Mouse (Mus musculus): Measurements from ENCODE around the gene Disp1.

The Disp1 gene

DNA sequence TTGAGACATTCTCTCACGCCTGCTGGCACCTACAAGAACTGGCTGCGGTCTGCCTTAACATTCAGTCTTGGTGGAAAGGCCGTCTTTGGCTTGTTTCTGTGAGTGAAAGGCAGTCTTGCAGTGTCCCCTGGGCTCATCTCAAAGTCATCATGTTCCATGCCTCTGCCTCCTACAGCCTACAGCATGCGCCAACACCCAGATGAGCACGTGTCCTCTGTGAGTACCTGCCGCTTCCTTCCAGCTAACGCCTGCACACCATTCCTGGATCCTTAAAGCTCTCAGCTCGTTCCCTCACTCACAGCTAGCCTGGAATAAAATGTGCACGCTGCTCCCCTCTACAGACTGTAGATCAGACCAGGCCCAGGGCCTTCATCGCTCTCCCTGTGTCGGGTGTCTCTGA lies 60.3 kb downstream of the Disp1 start:
- no peak for DNase-seq

- DNase-seq = no peak
Measured at GRCm38 (mm10) chr1:183160188-183160587, 61.1 kb downstream of the Disp1 start.

DNA sequence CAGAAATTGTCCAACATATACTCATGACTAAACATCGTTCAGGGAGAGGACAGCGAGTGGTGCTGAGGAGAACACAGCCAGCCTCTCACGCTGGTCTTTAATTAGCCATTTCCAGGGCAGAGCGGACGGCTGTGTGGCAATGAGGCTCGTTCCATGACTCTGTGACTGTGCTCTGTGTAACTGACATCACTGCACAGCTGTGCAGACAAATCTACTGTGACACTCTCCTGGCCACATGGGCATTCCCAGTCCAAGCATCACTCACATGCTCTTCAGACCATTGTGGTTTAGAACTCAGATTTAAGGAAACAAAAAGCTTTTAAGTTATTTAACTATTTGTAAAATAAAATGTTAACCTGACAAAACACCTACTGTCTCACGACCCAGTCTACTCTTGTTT lies 62.1 kb downstream of the Disp1 start:
- no peak for DNase-seq

DNA sequence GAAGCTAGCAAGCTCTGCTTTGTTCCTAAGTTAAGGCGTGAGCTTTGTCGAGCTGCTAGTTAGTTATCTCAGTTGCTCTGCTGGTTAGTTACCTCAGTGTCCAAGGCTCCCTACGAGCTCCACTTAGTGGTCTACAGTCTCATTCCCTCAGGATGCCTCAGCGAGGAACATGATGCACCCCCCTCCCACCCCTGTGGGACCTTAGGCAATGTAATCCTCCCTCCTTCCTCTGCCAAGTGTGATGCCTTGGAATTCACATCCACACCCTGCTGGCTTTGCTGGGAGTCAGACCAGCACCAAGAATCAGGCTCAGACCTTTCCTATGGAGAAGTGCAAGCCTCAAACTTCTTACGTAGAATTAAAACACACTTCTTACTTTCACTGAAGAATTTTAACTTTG lies 65.7 kb downstream of the Disp1 start:
- DNase-seq = peak; percentile 25 to 26

DNA sequence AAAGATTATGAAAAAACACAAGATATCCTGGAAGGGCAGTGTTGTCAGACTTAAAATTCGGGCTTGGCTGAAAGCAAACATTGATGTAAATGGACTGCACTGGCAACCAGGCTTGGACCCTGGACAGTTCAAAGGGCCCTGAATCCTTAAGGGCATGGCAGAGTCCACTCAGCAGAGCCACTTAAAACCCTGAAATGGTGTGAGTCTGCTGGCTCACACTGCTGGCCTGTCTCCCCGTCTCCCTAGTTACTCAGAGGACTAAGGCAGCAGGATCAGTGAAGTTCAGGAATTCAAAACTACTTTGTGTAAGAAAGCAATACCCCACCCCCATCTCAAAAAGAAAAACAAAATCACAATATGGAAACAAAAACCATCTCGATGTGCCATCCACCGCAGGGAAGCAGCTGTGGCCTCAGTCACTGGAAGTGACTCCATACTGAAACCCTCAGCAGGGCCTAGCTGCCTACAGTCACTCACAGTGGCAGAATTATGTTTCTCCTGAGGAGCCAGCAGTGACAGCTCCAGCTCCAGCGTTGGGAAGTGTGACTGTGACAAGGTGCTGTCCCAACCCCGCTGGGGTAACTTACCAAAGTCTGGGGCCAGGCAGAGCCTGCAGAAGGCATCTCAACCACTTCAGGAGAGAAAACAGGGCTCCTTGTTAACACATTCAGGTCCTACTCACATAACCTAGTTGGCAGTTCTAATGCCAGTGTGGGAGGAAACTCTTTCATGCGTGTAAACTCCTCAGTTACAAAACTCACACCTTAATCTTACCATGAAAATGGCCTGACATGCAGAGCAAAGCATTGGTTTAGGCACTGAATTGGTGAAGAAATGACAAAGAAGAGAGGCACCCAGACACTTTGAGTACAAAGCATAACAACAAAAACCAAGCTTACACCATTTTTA lies 66.8 kb downstream of the Disp1 start:
- DNase-seq = no peak

DNA sequence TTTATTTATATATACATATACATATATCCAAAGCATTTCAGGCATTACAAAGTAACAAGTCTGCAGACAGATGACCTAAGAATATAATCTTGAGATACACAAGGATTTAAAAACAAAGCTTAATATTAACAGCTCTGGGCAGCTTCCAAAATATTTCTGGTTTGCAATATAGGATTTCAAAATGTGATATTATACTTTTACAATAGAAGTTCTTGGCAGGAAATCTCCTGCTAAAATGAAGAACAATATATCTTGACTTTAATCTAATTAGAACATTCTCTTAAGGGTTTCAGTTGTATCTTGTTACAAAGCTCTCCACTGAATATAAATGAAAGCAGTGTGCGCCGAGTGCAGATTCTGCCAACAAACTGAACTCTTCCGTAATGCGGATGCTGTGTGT lies 68.0 kb downstream of the Disp1 start:
- DNase-seq = no peak

DNA sequence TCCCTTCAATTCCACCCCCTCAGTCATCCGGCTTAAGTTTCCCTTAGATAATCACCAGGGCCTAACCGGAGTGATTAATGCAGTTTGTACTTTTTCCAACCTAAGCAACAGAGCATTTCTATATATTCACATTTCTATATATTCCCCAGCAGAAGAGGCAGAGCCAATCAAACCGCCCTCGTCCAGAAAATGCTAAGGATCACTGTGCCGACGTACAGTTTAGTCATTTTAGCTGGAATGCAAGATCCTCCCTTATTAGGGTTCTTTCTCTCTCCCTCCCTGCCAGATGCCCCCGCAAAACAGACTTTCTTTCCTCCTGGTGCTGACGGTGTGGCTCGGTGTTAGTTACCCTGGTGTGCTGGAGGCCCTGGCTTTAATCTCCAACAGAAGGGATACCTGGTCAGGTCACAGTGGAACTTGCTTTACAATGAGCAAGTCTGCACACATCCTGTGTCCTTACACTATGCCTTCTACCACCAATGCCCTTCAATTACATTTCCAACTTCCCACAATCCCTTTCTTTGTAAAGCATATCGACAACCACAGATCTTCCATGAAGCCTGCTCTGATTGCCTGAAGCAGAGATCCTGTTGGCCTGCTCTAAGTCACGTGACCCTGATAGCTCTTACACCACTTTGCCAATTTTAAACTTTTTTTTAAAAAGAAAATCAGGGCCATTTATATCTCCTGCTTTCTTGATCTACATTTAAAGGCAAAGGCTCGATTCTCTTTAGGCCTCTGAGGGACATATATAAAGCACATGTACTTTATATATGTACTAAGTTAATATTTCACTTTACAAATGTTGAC lies 69.6 kb downstream of the Disp1 start:
- DNase-seq = no peak

GRCm38 (mm10) chr1:183150379-183150840 lies 70.9 kb downstream of the Disp1 start:
- DNase-seq = no peak

GRCm38 (mm10) chr1:183149571-183150105 lies 71.7 kb downstream of the Disp1 start:
- DNase-seq = no peak

- DNase-seq = peak; percentile 67 to 74
Measured at GRCm38 (mm10) chr1:183147438-183147841, 73.9 kb downstream of the Disp1 start.

DNA sequence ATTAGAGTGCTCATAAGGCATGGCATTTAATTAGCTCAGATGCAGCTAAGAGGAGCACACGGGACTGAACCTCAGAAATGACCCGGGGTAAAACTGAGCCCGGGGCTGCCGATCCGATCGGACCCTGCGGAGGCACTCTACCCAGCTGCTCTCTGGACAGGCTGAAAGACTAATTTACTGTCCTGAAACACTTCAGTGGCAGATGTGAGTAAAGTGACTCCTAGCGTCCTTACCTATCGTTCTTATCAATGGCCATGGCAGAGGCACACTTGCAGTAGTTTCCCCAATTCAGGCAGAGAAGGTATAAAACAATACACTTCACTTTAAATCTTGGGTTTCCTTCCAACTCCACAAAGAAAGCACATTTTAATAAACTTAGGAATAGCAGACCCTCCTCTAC lies 74.5 kb downstream of the Disp1 start:
- no peak for DNase-seq

DNA sequence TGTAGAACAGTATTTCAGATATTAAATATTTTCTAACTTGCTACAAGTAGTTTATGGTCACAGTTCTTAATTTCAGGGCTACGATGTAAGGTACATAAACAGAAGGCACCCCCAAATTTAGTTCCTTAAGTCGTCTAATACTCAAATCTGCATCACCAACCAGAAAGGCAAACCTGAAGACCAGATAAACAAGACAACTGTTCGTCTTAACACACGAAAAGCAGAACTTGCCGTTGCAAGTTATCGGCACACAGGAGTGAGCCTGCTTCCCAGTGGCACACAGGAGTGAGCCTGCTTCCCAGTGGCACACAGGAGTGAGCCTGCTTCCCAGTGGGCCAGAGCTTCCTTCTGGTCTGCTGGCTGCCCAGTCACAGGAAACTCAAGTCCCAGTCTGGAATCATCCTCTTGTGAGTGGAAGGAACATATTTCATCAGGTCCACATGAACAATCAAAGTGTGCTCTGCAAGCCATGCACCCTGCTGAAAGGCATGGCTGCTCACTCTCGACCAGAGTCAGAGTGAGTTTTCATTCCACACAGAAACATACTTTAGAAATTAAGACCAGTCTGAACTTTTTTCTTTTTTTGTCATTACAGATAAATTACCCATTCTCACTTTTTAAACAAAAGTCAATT lies 75.1 kb downstream of the Disp1 start:
- DNase-seq = no peak

GRCm38 (mm10) chr1:183144602-183145205 lies 76.6 kb downstream of the Disp1 start:
- no peak for DNase-seq

- no peak for DNase-seq
Measured at GRCm38 (mm10) chr1:183143246-183143645, 78.1 kb downstream of the Disp1 start.

DNA sequence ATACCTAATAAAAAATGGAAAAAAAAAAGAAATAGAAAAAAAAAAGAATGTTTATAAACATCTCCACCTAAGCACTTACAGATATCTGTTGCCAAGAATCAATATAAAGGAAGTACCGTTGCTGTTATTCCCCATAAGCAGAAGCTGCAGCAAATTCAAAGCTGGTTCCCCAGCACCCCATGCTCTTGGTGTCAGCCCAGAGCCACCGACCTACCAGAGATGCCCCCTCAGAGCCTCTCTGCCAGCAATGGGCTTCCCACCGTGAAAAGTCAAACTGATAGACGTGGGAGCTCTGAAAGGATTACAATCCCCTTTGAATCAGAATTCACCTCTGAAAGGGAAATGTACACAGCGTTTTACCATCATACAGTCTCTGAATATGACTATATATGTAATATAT lies 78.8 kb downstream of the Disp1 start:
- no peak for DNase-seq

- DNase-seq = no peak
Measured at GRCm38 (mm10) chr1:183141329-183141728, 80.0 kb downstream of the Disp1 start.

DNA sequence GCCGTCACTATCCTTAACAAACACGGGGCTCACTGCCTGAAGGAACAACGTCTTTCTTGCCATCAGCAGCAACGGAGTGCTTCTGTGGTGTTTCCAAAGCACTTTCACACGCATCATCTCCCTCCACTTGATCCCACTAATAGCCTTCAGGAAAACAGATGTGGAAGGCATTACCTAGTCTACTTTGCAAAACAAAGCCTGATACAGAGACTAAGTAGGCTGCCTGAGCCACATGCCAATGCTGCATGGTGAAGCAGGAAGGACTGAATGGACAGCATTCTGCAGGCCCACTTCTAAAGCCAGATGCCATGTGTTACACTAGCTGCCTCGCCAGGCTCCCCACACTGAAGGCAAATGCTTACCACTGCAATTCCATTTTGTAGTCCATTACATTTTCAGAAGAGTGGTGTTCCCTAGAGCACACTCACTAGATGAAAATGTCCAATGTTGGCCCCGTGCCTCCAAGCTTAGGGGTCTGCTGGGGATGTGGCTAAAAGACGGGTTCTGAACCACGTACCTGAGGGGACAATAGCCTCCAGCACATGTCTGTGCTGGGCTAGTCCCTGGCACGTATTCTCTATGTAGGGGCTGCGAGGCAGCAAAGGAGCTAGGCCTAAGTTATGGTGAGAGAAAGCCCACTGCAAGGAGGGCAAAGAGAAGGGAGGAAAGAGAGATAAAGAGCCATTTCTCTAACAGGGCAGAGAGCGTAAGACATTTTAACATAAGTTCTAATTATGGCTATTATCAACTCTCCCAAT lies 80.6 kb downstream of the Disp1 start:
- DNase-seq = no peak

DNA sequence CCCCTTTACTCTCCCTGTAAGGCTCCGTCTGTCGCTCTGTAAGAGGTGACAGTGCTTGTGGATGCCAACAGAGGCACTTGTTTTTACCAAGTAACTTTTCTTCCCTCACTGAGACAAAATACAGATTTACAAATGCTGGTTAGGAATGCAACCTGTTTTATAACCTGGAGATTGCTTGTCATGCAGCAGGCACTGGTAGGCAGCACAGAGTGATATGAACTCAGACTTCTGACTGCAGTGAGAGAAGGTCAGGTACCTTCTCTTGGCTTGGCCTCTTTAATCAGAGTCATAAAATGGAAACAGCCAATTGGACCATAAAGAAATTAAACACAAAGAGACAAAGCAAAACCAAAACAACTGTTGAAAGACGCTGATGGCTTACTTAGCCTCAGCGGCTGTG lies 83.2 kb downstream of the Disp1 start:
- no peak for DNase-seq

DNA sequence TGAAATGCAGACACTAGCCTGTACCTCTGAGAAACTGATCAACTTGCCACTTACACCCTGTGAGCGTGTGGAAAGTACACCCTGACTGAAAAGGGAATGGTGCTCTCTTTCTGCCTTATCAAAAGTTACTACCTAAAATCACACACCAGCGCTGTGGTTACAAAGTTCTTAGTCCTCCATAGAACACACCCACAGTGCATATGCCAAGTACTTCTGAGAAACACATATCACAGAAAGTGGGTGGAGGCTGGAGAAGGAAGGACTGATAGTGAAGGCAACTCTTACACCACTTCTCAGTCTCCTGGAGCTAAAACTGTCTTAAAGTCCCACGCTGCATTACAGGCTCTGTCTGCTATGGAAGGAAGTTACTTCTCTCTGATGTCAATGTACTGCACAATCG lies 86.9 kb downstream of the Disp1 start:
- no peak for DNase-seq

GRCm38 (mm10) chr1:183133440-183133839 lies 87.9 kb downstream of the Disp1 start:
- no peak for DNase-seq

DNA sequence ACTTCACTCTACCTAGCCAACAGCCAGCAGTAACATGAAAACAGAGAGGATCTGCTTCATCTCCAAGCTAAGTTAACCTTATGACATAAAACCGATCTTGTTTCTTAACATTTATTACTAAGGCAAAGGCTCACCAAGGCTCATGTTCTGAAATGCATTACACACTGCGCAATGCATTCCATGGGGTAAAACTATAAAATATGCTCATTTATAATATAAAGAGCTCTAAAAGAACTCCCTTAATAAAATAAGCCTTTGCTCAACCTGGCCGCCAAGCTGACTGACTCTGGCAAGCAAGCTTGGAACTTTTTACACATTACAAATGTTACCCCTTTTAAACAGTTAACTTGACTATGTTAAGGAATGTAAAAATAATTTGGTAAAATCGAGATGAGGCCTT lies 94.1 kb downstream of the Disp1 start:
- no peak for DNase-seq

- no peak for DNase-seq
Measured at GRCm38 (mm10) chr1:183123725-183124124, 97.6 kb downstream of the Disp1 start.

Data from lung, adult 18-20 months (tissue).